Mouse (Mus musculus) stomach, postnatal 0 days (tissue): ENCODE results near the gene Zbtb18. TPM values are rescaled to one million over a fixed set of nuclear protein-coding genes. Genes with fewer than 3 reads are reported as not detected.

ENCODE experiments used
- ATAC-seq: fragments of 200-750 bp; cut with Nextera tagmentation; 2 replicates; pipeline ENCODE4 v1.8.0; 2017; ENCODE audit not compliant: low FRiP score, low TSS enrichment
- DNase-seq: peaks from one replicate; pipeline ENCODE4 v3.0.0-alpha.2; 2016; ENCODE audit warnings: low spot score
- H3K27ac ChIP-seq: fragments of 300-500 bp; sonication (generic); replicated peaks from 2 replicates; pipeline ENCODE4 v1.5.1; 2014; ENCODE audit warnings: mild to moderate bottlenecking, control low read depth
- H3K27me3 ChIP-seq: fragments of 300-500 bp; sonication (generic); 2 replicates; pipeline ENCODE4 v1.6.1; 2014; ENCODE audit warnings: low read length; ENCODE audit not compliant: control insufficient read depth, insufficient read depth
- H3K36me3 ChIP-seq: fragments of 300-500 bp; sonication (generic); 2 replicates; pipeline ENCODE4 v1.6.1; 2014; ENCODE audit warnings: low read length, mixed read lengths; ENCODE audit not compliant: control insufficient read depth, insufficient read depth
- H3K4me1 ChIP-seq: fragments of 300-500 bp; sonication (generic); replicated peaks from 2 replicates; pipeline ENCODE4 v1.6.1; 2014; ENCODE audit warnings: antibody characterized with exemption; ENCODE audit not compliant: control insufficient read depth, insufficient read depth
- H3K4me2 ChIP-seq: fragments of 300-500 bp; sonication (generic); replicated peaks from 2 replicates; pipeline ENCODE4 v1.6.1; 2014; ENCODE audit warnings: low read depth, mild to moderate bottlenecking, control low read depth, moderate library complexity
- H3K4me3 ChIP-seq: fragments of 300-500 bp; sonication (generic); 2 replicates; pipeline ENCODE4 v1.5.1; 2014; ENCODE audit warnings: low read depth, low read length, control low read depth
- H3K9ac ChIP-seq: fragments of 300-500 bp; sonication (generic); 2 replicates; pipeline ENCODE4 v1.6.1; 2014; ENCODE audit warnings: mild to moderate bottlenecking, low read length, control low read depth, mixed read lengths
- H3K9me3 ChIP-seq: fragments of 300-500 bp; sonication (generic); 2 replicates; pipeline ENCODE4 v1.6.1; 2016; ENCODE audit warnings: low read length; ENCODE audit not compliant: control insufficient read depth
- CTCF ChIP-seq: IDR thresholded peaks from 2 replicates; pipeline ENCODE4 v1.5.1; 2016; ENCODE audit warnings: antibody characterized with exemption, low read depth, mild to moderate bottlenecking, moderate library complexity
- EP300 ChIP-seq: optimal IDR thresholded peaks from 2 replicates; pipeline ENCODE3; 2016; ENCODE audit warnings: antibody characterized with exemption
- WGBS: fragments of 180-500 bp; shearing (Covaris S2); extraction: QIAGEN DNeasy Blood & Tissue Kit; methylation state at CpG from one replicate; pipeline ENCODE4 v1.1.7; 2014; 5-methylcytosine and 5-hydroxymethylcytosine counted together
- polyA plus RNA-seq: library from polyadenylated mRNA; unstranded; fragments of >200 nt; fragmentation: Nextera tagmentation; extraction: Ambion mirVana; gene quantifications from 2 replicates; pipeline ENCODE4 v1.2.1, GENCODE M21; 2015

Gene Zbtb18
- polyA plus RNA-seq, 1 experiment from 2014 or later: 1.4 TPM

- ATAC-seq: no peak
- no peaks in the 10 kb centered on the region for H3K9me3 ChIP-seq
- TF ChIP-seq CTCF: no peak
- TF ChIP-seq EP300: no peak
- no peak overlapping the region for H3K4me2 ChIP-seq
- H3K9ac ChIP-seq: no peak overlapping the region
- no peaks in the 10 kb centered on the region for H3K36me3 ChIP-seq
- H3K4me3 ChIP-seq: no peak overlapping the region
- DNase-seq: no peak
- no peak overlapping the region for H3K27ac ChIP-seq
- WGBS: 86% methylated on average over 6 of the region's 6 CpGs
- no peaks in the 10 kb centered on the region for H3K4me1 ChIP-seq
- H3K27me3 ChIP-seq: no peaks in the 10 kb centered on the region
Observed at GRCm38 (mm10) chr1:177454492-177454891, 12.3 kb downstream of the Zbtb18 start.

- ATAC-seq: no peak
- Histone ChIP-seq H3K4me1 (no peaks in the 10 kb centered on the region), H3K36me3 (no peaks in the 10 kb centered on the region), H3K9me3 (no peaks in the 10 kb centered on the region), H3K27me3 (no peaks in the 10 kb centered on the region), H3K9ac (no peak overlapping the region), H3K27ac (no peak overlapping the region), H3K4me3 (no peak overlapping the region), H3K4me2 (no peak overlapping the region)
- TF ChIP-seq EP300 (no peak), CTCF (no peak)
- no peak for DNase-seq
- WGBS: 78% methylated on average over 5 of the region's 5 CpGs
Observed at GRCm38 (mm10) chr1:177455466-177455865, 13.3 kb downstream of the Zbtb18 start.

GRCm38 (mm10) chr1:177456208-177456607 lies 14.1 kb downstream of the Zbtb18 start:
- Histone ChIP-seq H3K4me2 (no peak overlapping the region), H3K9me3 (no peaks in the 10 kb centered on the region), H3K4me1 (no peaks in the 10 kb centered on the region), H3K36me3 (no peaks in the 10 kb centered on the region), H3K9ac (no peak overlapping the region), H3K4me3 (no peak overlapping the region), H3K27ac (no peak overlapping the region), H3K27me3 (no peaks in the 10 kb centered on the region)
- WGBS: 94% methylated on average over 4 of the region's 4 CpGs
- ATAC-seq: no peak
- no peak for TF ChIP-seq EP300
- TF ChIP-seq CTCF: no peak
- no peak for DNase-seq

GRCm38 (mm10) chr1:177456772-177457171 lies 14.6 kb downstream of the Zbtb18 start:
- ATAC-seq (no peak), DNase-seq (no peak)
- H3K36me3 ChIP-seq: no peaks in the 10 kb centered on the region
- no peaks in the 10 kb centered on the region for H3K9me3 ChIP-seq
- TF ChIP-seq CTCF (no peak), EP300 (no peak)
- no peak overlapping the region for H3K4me3 ChIP-seq
- no peak overlapping the region for H3K4me2 ChIP-seq
- no peak overlapping the region for H3K9ac ChIP-seq
- 38% methylated on average over 4 of the region's 4 CpGs for WGBS
- H3K27me3 ChIP-seq: no peaks in the 10 kb centered on the region
- no peaks in the 10 kb centered on the region for H3K4me1 ChIP-seq
- no peak overlapping the region for H3K27ac ChIP-seq

GRCm38 (mm10) chr1:177457981-177458380 lies 15.8 kb downstream of the Zbtb18 start:
- no peaks in the 10 kb centered on the region for H3K36me3 ChIP-seq
- no peak overlapping the region for H3K9ac ChIP-seq
- no peaks in the 10 kb centered on the region for H3K4me1 ChIP-seq
- ATAC-seq (no peak), DNase-seq (no peak)
- H3K27me3 ChIP-seq: no peaks in the 10 kb centered on the region
- no peaks in the 10 kb centered on the region for H3K9me3 ChIP-seq
- H3K4me3 ChIP-seq: no peak overlapping the region
- H3K27ac ChIP-seq: no peak overlapping the region
- TF ChIP-seq EP300 (no peak), CTCF (no peak)
- WGBS: 90% methylated on average over 6 of the region's 6 CpGs
- H3K4me2 ChIP-seq: no peak overlapping the region

- DNase-seq: peak; percentile 24
- no peaks in the 10 kb centered on the region for H3K4me1 ChIP-seq
- H3K4me2 ChIP-seq: no peak overlapping the region
- H3K27ac ChIP-seq: no peak overlapping the region
- H3K9ac ChIP-seq: no peak overlapping the region
- WGBS: 68% methylated on average over 18 of the region's 18 CpGs
- no peaks in the 10 kb centered on the region for H3K27me3 ChIP-seq
- no peak overlapping the region for H3K4me3 ChIP-seq
- TF ChIP-seq EP300 (no peak), CTCF (no peak)
- ATAC-seq: peak; percentile 75
- no peaks in the 10 kb centered on the region for H3K36me3 ChIP-seq
- H3K9me3 ChIP-seq: no peaks in the 10 kb centered on the region
Observed at GRCm38 (mm10) chr1:177458456-177459389, 16.6 kb downstream of the Zbtb18 start.
